Mouse (Mus musculus) cerebellum, adult 2 months (tissue): ENCODE data around the gene Rnf182.
A peak's percentile ranks its signal among the peaks of the same experiment; 100 is the strongest.

ENCODE experiments used
- CTCF ChIP-seq: fragments of 200-500 bp; IDR thresholded peaks from 2 replicates; pipeline ENCODE4 v1.5.1; 2011; ENCODE audit warnings: low read depth, mild to moderate bottlenecking, control low read depth, low read length, moderate library complexity, borderline replicate concordance; ENCODE audit not compliant: insufficient read depth
- POLR2A ChIP-seq: fragments of 200-500 bp; IDR thresholded peaks from 2 replicates; pipeline ENCODE4 v1.6.1; 2011; ENCODE audit warnings: low read length, control low read depth, borderline replicate concordance; ENCODE audit not compliant: insufficient read depth

DNA sequence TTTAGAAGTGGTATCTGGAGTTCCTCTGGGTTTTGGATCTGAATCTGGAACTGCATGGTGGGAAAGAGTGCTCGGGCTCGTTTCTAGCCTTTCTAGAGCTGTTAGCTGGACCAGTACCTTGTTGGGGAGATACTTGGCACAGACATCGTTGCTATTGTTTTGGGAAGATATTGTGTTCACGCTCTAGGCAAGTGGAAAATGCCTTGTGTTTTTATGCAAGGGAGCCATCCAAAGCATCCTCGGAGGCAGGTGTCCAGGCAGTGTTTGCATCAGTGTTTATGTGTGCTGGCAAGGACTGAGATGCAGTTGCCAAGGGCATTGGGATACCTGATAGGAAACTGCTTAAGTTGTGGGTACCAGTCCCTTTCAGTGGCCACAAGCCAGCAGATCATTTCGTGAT is 1.0 kb downstream of the Rnf182 start:
- TF ChIP-seq CTCF (no peak), POLR2A (peak; percentile 40; the same call in 1 of the 2 replicates)
